Mouse (Mus musculus) splenic B cell, adult 2 months (primary cell): ENCODE results near the gene Tbc1d23.
A peak's percentile ranks its signal among the peaks of the same experiment; 100 is the strongest.

Experiments
- DNase-seq: peaks from one replicate; pipeline ENCODE4 v3.0.0-alpha.2; 2011; ENCODE audit warnings: low read depth, low spot score
- H3K27me3 ChIP-seq: 2 replicates; pipeline ENCODE4 v1.6.1; 2012; ENCODE audit warnings: mild to moderate bottlenecking, low read length, moderate library complexity, mixed read lengths; ENCODE audit not compliant: control insufficient read depth, poor library complexity, insufficient read depth, severe bottlenecking
- H3K36me3 ChIP-seq: 2 replicates; pipeline ENCODE4 v1.6.1; 2012; ENCODE audit warnings: mild to moderate bottlenecking, low read length, moderate library complexity, mixed read lengths; ENCODE audit not compliant: control insufficient read depth, poor library complexity, insufficient read depth, severe bottlenecking

The Tbc1d23 gene

GRCm38 (mm10) chr16:57120913-57121815 is 110.1 kb downstream of the Tbc1d23 start, which contains the start of gene Tomm70a:
Gene Tomm70a, plus strand, starts transcription at chr16:57121703.
- peak; percentile 91 for DNase-seq
- Histone ChIP-seq H3K36me3 (no peaks in the 10 kb centered on the region), H3K27me3 (no peaks in the 10 kb centered on the region)
